In the genomic region with DNA sequence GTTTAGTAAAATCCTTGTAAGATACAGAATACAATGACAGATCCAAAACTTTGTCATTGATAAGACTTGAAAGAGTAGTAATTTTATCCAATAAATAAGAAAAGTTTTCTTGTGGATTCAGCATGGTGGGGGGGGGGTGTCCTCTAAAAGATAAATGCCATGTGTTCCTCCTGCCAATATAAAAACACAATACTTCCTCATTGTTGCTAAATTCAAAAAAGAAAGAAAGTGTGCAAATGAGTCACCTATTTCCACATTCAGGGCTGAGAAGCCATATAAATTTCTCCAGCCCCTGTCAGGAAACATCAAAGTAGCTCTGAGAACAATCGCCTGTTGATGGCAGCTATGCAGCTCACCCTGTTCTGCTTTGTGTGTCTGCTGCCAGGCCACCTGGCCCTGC, we compare ENCODE assay signal across 30 mouse cellular contexts. TPM values are rescaled to one million over a fixed set of nuclear protein-coding genes. Genes with fewer than 3 reads are reported as not detected.
"Had no signal": no experiment of that assay in that cellular context is flagged by ENCODE, and none has a peak within 500 bp of the region (broad histone marks: within the 10 kb centered on the region; RNA-seq: fewer than 3 reads in every experiment).

Gene Mmp7, plus strand, starts transcription at position 301 of the 400 bp plus-strand sequence.

- H3K9ac ChIP-seq: liver, embryonic 13.5 days; midbrain, embryonic 12.5 days; midbrain, embryonic 15.5 days; neural tube, embryonic 13.5 days had no signal

- H3K4me2 ChIP-seq: liver, embryonic 13.5 days; midbrain, embryonic 12.5 days; midbrain, embryonic 15.5 days; neural tube, embryonic 13.5 days had no signal

- H3K27me3 ChIP-seq: liver, embryonic 13.5 days; midbrain, embryonic 12.5 days; midbrain, embryonic 15.5 days; neural tube, embryonic 13.5 days had no signal

- H3K9me3 ChIP-seq: liver, embryonic 13.5 days; midbrain, embryonic 12.5 days; midbrain, embryonic 15.5 days; neural tube, embryonic 13.5 days had no signal

- H3K4me3 ChIP-seq: left cerebral cortex, adult 2 months; liver, embryonic 13.5 days; midbrain, embryonic 12.5 days; midbrain, embryonic 15.5 days; myocyte; neural tube, embryonic 13.5 days had no signal

- H3K4me1 ChIP-seq: liver, embryonic 13.5 days; midbrain, embryonic 12.5 days; midbrain, embryonic 15.5 days; neural tube, embryonic 13.5 days had no signal

- DNase-seq: kidney, adult 2 months; kidney, postnatal 25 days; layer of hippocampus, postnatal 36 days; liver, embryonic 13.5 days; lung, adult 2 months; lung, postnatal 36 days; retina, postnatal 1 day; right cerebral cortex, postnatal 25 days; thymus, adult 18-20 months; thymus, postnatal 36 days had no signal

- H3K36me3 ChIP-seq: liver, embryonic 13.5 days; midbrain, embryonic 12.5 days; midbrain, embryonic 15.5 days; neural tube, embryonic 13.5 days had no signal

- ATAC-seq: midbrain, embryonic 15.5 days had no signal

- H3K27ac ChIP-seq: kidney, postnatal 0 days; left cerebral cortex, adult 2 months; liver, embryonic 13.5 days; midbrain, embryonic 12.5 days; midbrain, embryonic 15.5 days; neural tube, embryonic 13.5 days had no signal

RNA-seq across cellular contexts. Expression of gene Mmp7, which starts in this region (rescaled TPM):
- total RNA-seq: layer of hippocampus, adult 8-10 months; layer of hippocampus, postnatal 10 days; layer of hippocampus, postnatal 36 days; left cerebral cortex, adult 2 months; left cerebral cortex, postnatal 10 days; left cerebral cortex, postnatal 36 days; neutrophil, adult 5-6 weeks had no signal
- polyA plus RNA-seq: kidney, adult 2 months; kidney, embryonic 14.5 days; limb, embryonic 11.5 days; limb, embryonic 14.5 days; liver, adult 2 months; liver, embryonic 13.5 days; liver, embryonic 16.5 days; lung, adult 2 months; lung, embryonic 16.5 days; midbrain, embryonic 12.5 days; midbrain, embryonic 15.5 days; myocyte; neural tube, embryonic 13.5 days; spleen, adult 2 months; testis, adult 2 months; urinary bladder, adult 2 months had no signal
